Mouse (Mus musculus): ENCODE results near the gene Zcchc2.

DNA sequence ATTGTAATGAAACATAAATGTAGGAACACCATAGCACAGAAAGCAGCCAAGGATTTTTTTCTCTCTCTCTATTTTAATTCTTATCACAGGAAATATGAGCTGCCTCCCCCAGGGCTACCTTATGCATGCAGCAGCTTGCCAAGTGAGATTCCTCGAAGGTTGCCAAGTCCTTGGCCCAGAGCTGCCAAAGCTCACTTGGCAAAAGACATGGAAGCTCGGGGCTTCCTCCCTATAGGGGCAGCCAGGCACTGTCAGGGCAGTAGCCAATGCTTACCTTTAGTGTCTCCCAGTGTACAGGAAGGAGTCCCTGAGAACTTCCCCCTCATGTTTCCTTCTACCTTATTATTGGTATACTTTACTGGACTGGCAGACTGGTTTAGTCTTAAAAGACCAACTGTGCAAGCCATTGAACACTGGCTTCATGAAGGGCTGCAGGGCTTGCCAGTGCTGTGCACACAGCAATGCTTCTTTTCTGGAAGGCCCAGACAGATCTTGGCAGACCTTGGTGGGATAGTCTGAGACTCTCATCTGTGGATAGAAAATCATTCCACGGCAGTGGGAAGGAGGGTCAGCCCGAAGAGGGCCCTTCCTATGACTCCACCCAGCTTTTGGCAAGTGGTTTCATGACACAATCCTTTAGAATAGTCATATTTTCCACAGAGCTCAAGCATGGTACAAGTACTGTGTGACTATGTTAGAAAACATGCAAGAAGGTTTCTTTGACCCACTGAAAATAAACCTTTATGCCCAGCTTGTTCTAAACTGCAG, 53.0 kb downstream of the Zcchc2 start:
- TF ChIP-seq CTCF (conservative IDR thresholded peaks at IDR 0.05; ENCODE audit: low read length) (no peak), POU5F1 (IDR thresholded peaks at IDR 0.05; ENCODE audit: borderline replicate concordance, low read length) (no peak)
